Mouse (Mus musculus): ENCODE results near the gene Tcl1b5. TPM values are rescaled to one million over a fixed set of nuclear protein-coding genes. Genes with fewer than 3 reads are reported as not detected.
"Not testable (repeated sequence)": the region's sequence is repeated elsewhere in the genome, so short reads cannot be mapped to it uniquely, and the experiment has no call there.

The Tcl1b5 gene
- polyA plus RNA-seq, 1 experiment from 2014 or later = not detected

DNA sequence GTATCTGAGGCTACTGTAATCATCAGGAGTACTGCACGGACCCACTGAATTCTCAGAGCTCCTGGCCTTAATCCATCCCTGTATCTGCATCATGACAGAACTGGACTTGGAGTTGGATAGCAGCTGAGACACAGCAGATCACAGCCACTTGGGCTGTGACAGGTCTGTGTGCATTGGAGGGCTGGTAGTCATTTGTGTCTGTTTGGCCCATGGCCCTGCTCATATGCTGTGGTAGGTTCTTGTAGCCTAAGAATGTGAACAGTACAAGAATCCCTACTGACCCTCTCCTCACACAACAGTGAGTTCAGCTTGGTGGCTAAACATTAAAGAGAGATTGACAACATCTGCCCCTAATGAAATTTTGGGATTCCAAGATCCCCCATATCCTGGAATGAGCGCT is 2.8 kb upstream of the Tcl1b5 start:
- Histone ChIP-seq H3K27me3 (ENCODE audit: insufficient read depth, low read length) (no peaks in the 10 kb centered on the region), H3K9ac (ENCODE audit: low read depth, low read length) (no peak overlapping the region), H3K36me3 (ENCODE audit: insufficient read depth, low read length) (no peaks in the 10 kb centered on the region), H3K27ac (no peak overlapping the region), H3K4me1 (replicated peaks; ENCODE audit: insufficient read depth, low read length) (no peaks in the 10 kb centered on the region), H3K4me2 (ENCODE audit: low read length) (no peak overlapping the region), H3K9me3 (replicated peaks; ENCODE audit: low read length) (no peaks in the 10 kb centered on the region), H3K4me3 (replicated peaks; ENCODE audit: low read depth, low read length) (no peak overlapping the region)
- WGBS = 82% methylated on average over 2 of the region's 2 CpGs
- ATAC-seq (replicated peaks; ENCODE audit: low FRiP score, low read depth) (no peak), DNase-seq (ENCODE audit: low spot score) (no peak)
- TF ChIP-seq CTCF (IDR thresholded peaks at IDR 0.05; ENCODE audit: low read depth) = no peak

- not testable (repeated sequence) for H3K4me2 ChIP-seq (ENCODE audit: low read length)
- WGBS = 41% methylated on average over 2 of the region's 2 CpGs
Observed at GRCm38 (mm10) chr12:105174318-105174717, 1.8 kb upstream of the Tcl1b5 start.

GRCm38 (mm10) chr12:105181040-105181644 is 5.0 kb downstream of the Tcl1b5 start:
- H3K9ac ChIP-seq (ENCODE audit: low read depth, low read length); H3K4me3 ChIP-seq (replicated peaks; ENCODE audit: low read depth, low read length); H3K27me3 ChIP-seq (ENCODE audit: insufficient read depth, low read length); H3K9me3 ChIP-seq (replicated peaks; ENCODE audit: low read length); ATAC-seq (replicated peaks; ENCODE audit: low FRiP score, low read depth); H3K4me2 ChIP-seq (ENCODE audit: low read length); H3K4me1 ChIP-seq (replicated peaks; ENCODE audit: insufficient read depth, low read length); H3K36me3 ChIP-seq (ENCODE audit: insufficient read depth, low read length); H3K27ac ChIP-seq; DNase-seq (ENCODE audit: low spot score): not testable (repeated sequence)
- WGBS = 61% methylated on average over 4 of the region's 4 CpGs

More at GRCm38 (mm10) chr12:105174318-105174717, 1.8 kb upstream of the Tcl1b5 start:
- H3K4me3 ChIP-seq (replicated peaks; ENCODE audit: low read depth, low read length); H3K9me3 ChIP-seq (replicated peaks; ENCODE audit: low read length); H3K36me3 ChIP-seq (ENCODE audit: insufficient read depth, low read length); DNase-seq (ENCODE audit: low spot score); H3K9ac ChIP-seq (ENCODE audit: low read depth, low read length); H3K27me3 ChIP-seq (ENCODE audit: insufficient read depth, low read length); ATAC-seq (replicated peaks; ENCODE audit: low FRiP score, low read depth); H3K27ac ChIP-seq; H3K4me1 ChIP-seq (replicated peaks; ENCODE audit: insufficient read depth, low read length): not testable (repeated sequence)
- peak; percentile 48 for TF ChIP-seq CTCF (IDR thresholded peaks at IDR 0.05; ENCODE audit: low read depth)

- DNase-seq (ENCODE audit: low spot score); H3K27me3 ChIP-seq (ENCODE audit: insufficient read depth, low read length); H3K36me3 ChIP-seq (ENCODE audit: insufficient read depth, low read length); H3K9ac ChIP-seq (ENCODE audit: low read depth, low read length); H3K4me2 ChIP-seq (ENCODE audit: low read length); H3K27ac ChIP-seq; H3K4me1 ChIP-seq (replicated peaks; ENCODE audit: insufficient read depth, low read length); H3K9me3 ChIP-seq (replicated peaks; ENCODE audit: low read length); ATAC-seq (replicated peaks; ENCODE audit: low FRiP score, low read depth); H3K4me3 ChIP-seq (replicated peaks; ENCODE audit: low read depth, low read length): not testable (repeated sequence)
- peak; percentile 52; the same call in 1 of the 2 replicates for TF ChIP-seq CTCF (IDR thresholded peaks at IDR 0.05; ENCODE audit: low read depth)
- WGBS = 51% methylated on average over 2 of the region's 2 CpGs
Observed at GRCm38 (mm10) chr12:105188980-105189379, 12.8 kb downstream of the Tcl1b5 start.

DNA sequence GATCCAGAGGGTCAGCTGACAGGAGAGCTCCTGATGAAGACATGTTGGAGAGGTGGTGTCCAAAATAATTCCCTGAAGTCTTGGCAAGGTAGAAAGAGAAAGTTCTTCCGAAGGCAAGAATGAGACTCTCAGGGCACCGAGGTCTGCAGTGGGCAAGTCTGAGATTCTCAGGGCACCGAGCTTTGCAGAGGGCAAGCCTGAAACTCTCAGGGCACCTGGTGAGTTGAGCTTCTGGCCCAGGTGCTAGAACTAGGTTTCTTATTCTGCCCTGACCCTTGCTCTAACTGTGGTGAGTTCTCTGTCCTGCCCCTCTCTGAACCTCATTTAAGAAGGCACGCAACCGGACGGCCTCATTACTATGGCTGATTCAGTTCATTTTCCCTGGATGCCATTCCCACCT is 14.6 kb downstream of the Tcl1b5 start, which contains the start of gene Tcl1b3:
Gene Tcl1b3, plus strand, starts transcription at position 301 of the 400 bp plus-strand sequence.
- H3K4me1 ChIP-seq (replicated peaks; ENCODE audit: insufficient read depth, low read length); H3K36me3 ChIP-seq (ENCODE audit: insufficient read depth, low read length); H3K9ac ChIP-seq (ENCODE audit: low read depth, low read length); H3K27ac ChIP-seq; H3K4me2 ChIP-seq (ENCODE audit: low read length); ATAC-seq (replicated peaks; ENCODE audit: low FRiP score, low read depth); H3K4me3 ChIP-seq (replicated peaks; ENCODE audit: low read depth, low read length); DNase-seq (ENCODE audit: low spot score); H3K9me3 ChIP-seq (replicated peaks; ENCODE audit: low read length); H3K27me3 ChIP-seq (ENCODE audit: insufficient read depth, low read length): not testable (repeated sequence)
- WGBS = 90% methylated on average over 6 of the region's 6 CpGs

- ATAC-seq (replicated peaks; ENCODE audit: low FRiP score, low read depth); H3K36me3 ChIP-seq (ENCODE audit: insufficient read depth, low read length): not testable (repeated sequence)
Observed at GRCm38 (mm10) chr12:105199684-105200497, 23.7 kb downstream of the Tcl1b5 start.

DNA sequence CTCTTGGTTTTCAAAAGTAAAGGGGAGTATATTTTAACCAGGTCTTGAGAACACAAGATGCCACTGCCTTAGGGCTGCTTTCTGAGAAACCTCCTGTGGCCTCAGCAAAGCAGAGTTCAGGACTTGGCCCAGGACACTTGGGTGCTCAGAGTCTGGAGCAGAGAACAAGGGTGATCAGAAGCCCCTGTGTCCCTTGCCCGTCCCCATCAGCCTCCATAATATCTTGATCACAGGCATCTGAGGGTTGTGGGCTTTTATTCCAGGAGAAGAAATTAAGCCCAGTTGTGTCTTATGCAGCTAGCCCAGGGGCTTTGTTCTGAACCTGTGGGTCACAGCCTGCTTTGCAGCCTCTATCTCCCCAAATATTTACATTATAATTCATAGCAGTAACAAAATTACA is 25.5 kb downstream of the Tcl1b5 start, which contains the start of gene Tcl1b4:
Gene Tcl1b4, plus strand, starts transcription at position 301 of the 400 bp plus-strand sequence.
- H3K9me3 ChIP-seq (replicated peaks; ENCODE audit: low read length); H3K9ac ChIP-seq (ENCODE audit: low read depth, low read length); DNase-seq (ENCODE audit: low spot score); H3K4me3 ChIP-seq (replicated peaks; ENCODE audit: low read depth, low read length); H3K27ac ChIP-seq; H3K27me3 ChIP-seq (ENCODE audit: insufficient read depth, low read length); H3K36me3 ChIP-seq (ENCODE audit: insufficient read depth, low read length); ATAC-seq (replicated peaks; ENCODE audit: low FRiP score, low read depth); H3K4me2 ChIP-seq (ENCODE audit: low read length); H3K4me1 ChIP-seq (replicated peaks; ENCODE audit: insufficient read depth, low read length): not testable (repeated sequence)
- WGBS = 65% methylated on average over 1 of the region's 1 CpGs

More at GRCm38 (mm10) chr12:105199684-105200497, 23.7 kb downstream of the Tcl1b5 start:
- not testable (repeated sequence) for H3K4me2 ChIP-seq (ENCODE audit: low read length); DNase-seq (ENCODE audit: low spot score); H3K27ac ChIP-seq; H3K27me3 ChIP-seq (ENCODE audit: insufficient read depth, low read length); H3K4me1 ChIP-seq (replicated peaks; ENCODE audit: insufficient read depth, low read length); H3K9me3 ChIP-seq (replicated peaks; ENCODE audit: low read length); H3K9ac ChIP-seq (ENCODE audit: low read depth, low read length); H3K4me3 ChIP-seq (replicated peaks; ENCODE audit: low read depth, low read length)
- WGBS = 69% methylated on average over 7 of the region's 7 CpGs
